ENCODE assay signal across 18 mouse cellular contexts in genomic region chr3:97840439-97840838, GRCm38 (mm10). TPM values are rescaled to one million over a fixed set of nuclear protein-coding genes. Genes with fewer than 3 reads are reported as not detected.
DNase-seq lines count a peak whose midpoint lies in the region; ATAC-seq and TF ChIP-seq lines count a peak whose summit lies in the region.
"Had no signal": no experiment of that assay in that cellular context is flagged by ENCODE, and none has a peak within 500 bp of the region (broad histone marks: within the 10 kb centered on the region; RNA-seq: fewer than 3 reads in every experiment).

No protein-coding gene starts in this region.

- no peaks in the 10 kb centered on the region for H3K27me3 ChIP-seq in intestine, postnatal 0 days (replicated peaks; ENCODE audit: control insufficient read depth, insufficient read depth, low read length)
- H3K27me3 ChIP-seq in intestine, embryonic 16.5 days (replicated peaks; ENCODE audit: control insufficient read depth, insufficient read depth, low read length), result no peaks in the 10 kb centered on the region
- no peaks in the 10 kb centered on the region for H3K27me3 ChIP-seq in midbrain, postnatal 0 days (ENCODE audit: insufficient read depth, low read length)
- H3K27me3 ChIP-seq in midbrain, embryonic 11.5 days (ENCODE audit: control insufficient read depth, insufficient read depth, low read length), result no peaks in the 10 kb centered on the region
- no peaks in the 10 kb centered on the region for H3K27me3 ChIP-seq in hindbrain, embryonic 14.5 days (ENCODE audit: control insufficient read depth, insufficient read depth, low read length)
- H3K27me3 ChIP-seq: forebrain, embryonic 12.5 days; heart, embryonic 13.5 days; neural tube, embryonic 15.5 days had no signal

- no peak for ATAC-seq in intestine, postnatal 0 days
- ATAC-seq in intestine, embryonic 16.5 days, result no peak
- ATAC-seq in midbrain, postnatal 0 days (ENCODE audit: low FRiP score), result no peak
- ATAC-seq in midbrain, embryonic 11.5 days (ENCODE audit: low FRiP score), result no peak
- ATAC-seq in hindbrain, embryonic 14.5 days (ENCODE audit: low FRiP score), result no peak
- ATAC-seq: hindbrain, embryonic 16.5 days had no signal

- no peaks in the 10 kb centered on the region for H3K36me3 ChIP-seq in intestine, postnatal 0 days (ENCODE audit: control insufficient read depth, insufficient read depth)
- H3K36me3 ChIP-seq in intestine, embryonic 16.5 days (ENCODE audit: control insufficient read depth, insufficient read depth, low read length), result no peaks in the 10 kb centered on the region
- no peaks in the 10 kb centered on the region; the same call in 1 of the 2 replicates for H3K36me3 ChIP-seq in midbrain, postnatal 0 days (ENCODE audit: insufficient read depth, low read length)
- H3K36me3 ChIP-seq in midbrain, embryonic 11.5 days (ENCODE audit: control insufficient read depth, insufficient read depth, low read length), result no peaks in the 10 kb centered on the region
- no peaks in the 10 kb centered on the region for H3K36me3 ChIP-seq in hindbrain, embryonic 14.5 days (replicated peaks; ENCODE audit: control insufficient read depth, insufficient read depth)
- H3K36me3 ChIP-seq: forebrain, embryonic 12.5 days; limb, embryonic 13.5 days had no signal

- DNase-seq in midbrain, postnatal 0 days (ENCODE audit: low spot score), result no peak
- DNase-seq in midbrain, embryonic 11.5 days (ENCODE audit: low spot score, missing footprints), result no peak
- no peak for DNase-seq in hindbrain, embryonic 14.5 days (ENCODE audit: low spot score)
- DNase-seq in adrenal gland, postnatal 36 days, result no peak
- DNase-seq: adrenal gland, postnatal 14 days; cerebellum, postnatal 25 days; lung, adult 2 months; right cerebral cortex, adult 18-20 months; thymus, adult 18-20 months had no signal

- H3K27ac ChIP-seq in intestine, postnatal 0 days (ENCODE audit: low read depth, low read length), result no peak overlapping the region
- no peak overlapping the region for H3K27ac ChIP-seq in intestine, embryonic 16.5 days (ENCODE audit: low read length)
- no peak overlapping the region for H3K27ac ChIP-seq in midbrain, postnatal 0 days (ENCODE audit: low read depth, low read length)
- H3K27ac ChIP-seq in midbrain, embryonic 11.5 days (ENCODE audit: low read depth, low read length), result no peak overlapping the region
- H3K27ac ChIP-seq in cortical plate, adult 2 months (ENCODE audit: insufficient read depth, low read length), result no peak overlapping the region
- no peak overlapping the region for H3K27ac ChIP-seq in hindbrain, embryonic 14.5 days
- H3K27ac ChIP-seq: forebrain, embryonic 12.5 days; heart, embryonic 13.5 days; limb, embryonic 13.5 days; neural tube, embryonic 15.5 days had no signal

- peak; percentile 49 for TF ChIP-seq CTCF in intestine, postnatal 0 days (IDR thresholded peaks at IDR 0.05; ENCODE audit: low read depth)
- 0 out of 2 replicates have a peak, but pooled peaks have one; percentile 8 for TF ChIP-seq CTCF in midbrain, postnatal 0 days (IDR thresholded peaks at IDR 0.05)
- 0 out of 2 replicates have a peak, but pooled peaks have one; percentile 2 for TF ChIP-seq CTCF in cortical plate, adult 2 months (IDR thresholded peaks at IDR 0.05; ENCODE audit: extremely low read depth, insufficient read depth, low read length)

- H3K4me2 ChIP-seq in intestine, postnatal 0 days (replicated peaks; ENCODE audit: low read depth), result no peak overlapping the region
- no peak overlapping the region for H3K4me2 ChIP-seq in intestine, embryonic 16.5 days (ENCODE audit: low read depth, low read length)
- H3K4me2 ChIP-seq in midbrain, postnatal 0 days (ENCODE audit: low read depth, low read length, poor library complexity, severe bottlenecking), result no peak overlapping the region
- no peak overlapping the region for H3K4me2 ChIP-seq in midbrain, embryonic 11.5 days
- no peak overlapping the region for H3K4me2 ChIP-seq in hindbrain, embryonic 14.5 days (replicated peaks)
- H3K4me2 ChIP-seq: forebrain, embryonic 12.5 days; heart, embryonic 13.5 days; limb, embryonic 13.5 days; neural tube, embryonic 15.5 days had no signal

- no peaks in the 10 kb centered on the region for H3K4me1 ChIP-seq in intestine, postnatal 0 days (replicated peaks; ENCODE audit: control insufficient read depth, insufficient read depth, low read length)
- no peaks in the 10 kb centered on the region for H3K4me1 ChIP-seq in intestine, embryonic 16.5 days (ENCODE audit: control insufficient read depth, insufficient read depth, low read length)
- H3K4me1 ChIP-seq in midbrain, postnatal 0 days (ENCODE audit: insufficient read depth, low read length), result no peaks in the 10 kb centered on the region
- H3K4me1 ChIP-seq in midbrain, embryonic 11.5 days (ENCODE audit: control insufficient read depth, insufficient read depth, low read length), result no peaks in the 10 kb centered on the region
- peaks cover 7% of the 10 kb centered on the region; the same call in 1 of the 2 replicates for H3K4me1 ChIP-seq in cortical plate, adult 2 months (ENCODE audit: control insufficient read depth, insufficient read depth, low read length)
- H3K4me1 ChIP-seq in hindbrain, embryonic 14.5 days (replicated peaks; ENCODE audit: control insufficient read depth, insufficient read depth, low read length), result no peaks in the 10 kb centered on the region
- H3K4me1 ChIP-seq: forebrain, embryonic 12.5 days; heart, embryonic 13.5 days; limb, embryonic 13.5 days; neural tube, embryonic 15.5 days had no signal

- H3K9me3 ChIP-seq in intestine, postnatal 0 days (ENCODE audit: control insufficient read depth), result no peaks in the 10 kb centered on the region
- no peaks in the 10 kb centered on the region for H3K9me3 ChIP-seq in intestine, embryonic 16.5 days (ENCODE audit: control insufficient read depth, low read length)
- H3K9me3 ChIP-seq in midbrain, postnatal 0 days (ENCODE audit: low read length), result no peaks in the 10 kb centered on the region
- no peaks in the 10 kb centered on the region for H3K9me3 ChIP-seq in midbrain, embryonic 11.5 days (ENCODE audit: control insufficient read depth, low read length)
- no peaks in the 10 kb centered on the region for H3K9me3 ChIP-seq in hindbrain, embryonic 14.5 days (ENCODE audit: control insufficient read depth, low read length)
- H3K9me3 ChIP-seq: forebrain, embryonic 12.5 days; heart, embryonic 13.5 days; limb, embryonic 13.5 days; neural tube, embryonic 15.5 days had no signal

- H3K4me3 ChIP-seq in intestine, postnatal 0 days (ENCODE audit: low read depth, low read length), result no peak overlapping the region
- no peak overlapping the region for H3K4me3 ChIP-seq in intestine, embryonic 16.5 days (ENCODE audit: low read length)
- H3K4me3 ChIP-seq in midbrain, postnatal 0 days (ENCODE audit: low read depth, low read length), result no peak overlapping the region
- no peak overlapping the region for H3K4me3 ChIP-seq in midbrain, embryonic 11.5 days (ENCODE audit: low read depth, low read length)
- H3K4me3 ChIP-seq in cortical plate, adult 2 months (ENCODE audit: insufficient read depth, low read length), result no peak overlapping the region
- no peak overlapping the region for H3K4me3 ChIP-seq in hindbrain, embryonic 14.5 days (replicated peaks; ENCODE audit: low read length)
- H3K4me3 ChIP-seq: forebrain, embryonic 12.5 days; heart, embryonic 13.5 days; limb, embryonic 13.5 days; megakaryocyte, embryonic 14.5 days; neural tube, embryonic 15.5 days had no signal

- TF ChIP-seq POLR2A in cortical plate, adult 2 months (IDR thresholded peaks at IDR 0.05; ENCODE audit: extremely low read depth, insufficient read depth, low read length), result no peak

- no peak overlapping the region for H3K9ac ChIP-seq in intestine, postnatal 0 days (ENCODE audit: low read depth, low read length)
- no peak overlapping the region for H3K9ac ChIP-seq in intestine, embryonic 16.5 days (ENCODE audit: low read depth, low read length)
- H3K9ac ChIP-seq in midbrain, postnatal 0 days (replicated peaks; ENCODE audit: low read length, poor library complexity, severe bottlenecking), result no peak overlapping the region
- no peak overlapping the region for H3K9ac ChIP-seq in midbrain, embryonic 11.5 days (ENCODE audit: low read length)
- H3K9ac ChIP-seq in hindbrain, embryonic 14.5 days, result no peak overlapping the region
- H3K9ac ChIP-seq: forebrain, embryonic 12.5 days; heart, embryonic 13.5 days; limb, embryonic 13.5 days; neural tube, embryonic 15.5 days had no signal

RNA-seq across cellular contexts. Expression of gene Pde4dip, which starts 48.1 kb away (rescaled TPM):
- 10.0 and 12.4 TPM in 2 replicates for polyA plus RNA-seq in intestine, postnatal 0 days (2015; fragmentation: Nextera tagmentation; extraction: Ambion mirVana)
- 20.2 and 21.2 TPM in 2 replicates for polyA plus RNA-seq in intestine, embryonic 16.5 days (2015; fragmentation: Nextera tagmentation; extraction: Ambion mirVana)
- 93.6 and 100 TPM in 2 replicates for total RNA-seq in midbrain, postnatal 0 days (2014; rRNA removed)
- polyA plus RNA-seq in midbrain, postnatal 0 days (2015; fragmentation: Nextera tagmentation; extraction: Ambion mirVana), result 46.4 and 47.6 TPM in 2 replicates
- 27.6 and 29.1 TPM in 2 replicates for polyA plus RNA-seq in midbrain, embryonic 11.5 days (2014; fragmentation: Nextera tagmentation; extraction: Ambion mirVana)
- polyA plus RNA-seq in cortical plate, adult 2 months (2012; rRNA removed), result 99.2 and 103 TPM in 2 replicates
- polyA plus RNA-seq in hindbrain, embryonic 14.5 days (2014; fragmentation: Nextera tagmentation; extraction: Ambion mirVana), result 76.6 and 84.5 TPM in 2 replicates
- 10 to 100 TPM; 25.3 to 28.1 TPM for total RNA-seq in adrenal gland, postnatal 36 days (2021)
